Mouse (Mus musculus) neural tube, postnatal 0 days (tissue): ENCODE data around the gene Cib4. TPM values are rescaled to one million over a fixed set of nuclear protein-coding genes. Genes with fewer than 3 reads are reported as not detected.

ENCODE experiments used
- polyA plus RNA-seq: library from polyadenylated mRNA; unstranded; fragments of >200 nt; fragmentation: Nextera tagmentation; extraction: Ambion mirVana; gene quantifications from 2 replicates; pipeline ENCODE4 v1.2.1, GENCODE M21; 2015

Cib4 gene
- not detected in 2 replicates for polyA plus RNA-seq

DNA sequence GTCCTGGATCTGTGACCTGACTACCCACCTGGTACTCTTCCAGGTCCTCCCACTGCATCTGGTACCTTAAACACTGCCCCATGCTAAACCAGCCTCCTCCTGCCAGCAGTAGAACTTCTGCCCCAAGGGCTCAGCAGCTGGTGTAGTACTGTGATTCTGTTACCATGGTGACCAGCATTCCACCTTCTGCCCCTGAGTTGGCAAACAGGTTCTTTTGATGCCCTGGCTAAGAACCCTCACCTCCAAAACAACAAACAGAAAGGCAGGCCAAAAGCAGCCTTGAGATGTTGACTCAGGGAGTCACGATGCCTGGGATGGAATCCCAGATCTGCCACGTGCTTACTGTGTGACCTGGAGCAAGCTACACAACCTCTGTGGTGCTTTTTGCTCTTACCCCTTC is at the start of gene Cib4:
Gene Cib4, minus strand, starts transcription at position 139 of the 400 bp plus-strand sequence.

GRCm38 (mm10) chr5:30587681-30588300 is 42.2 kb upstream of the Cib4 start, which contains the start of gene Kcnk3:
TSS of gene Kcnk3 (plus strand) at chr5:30588170.

DNA sequence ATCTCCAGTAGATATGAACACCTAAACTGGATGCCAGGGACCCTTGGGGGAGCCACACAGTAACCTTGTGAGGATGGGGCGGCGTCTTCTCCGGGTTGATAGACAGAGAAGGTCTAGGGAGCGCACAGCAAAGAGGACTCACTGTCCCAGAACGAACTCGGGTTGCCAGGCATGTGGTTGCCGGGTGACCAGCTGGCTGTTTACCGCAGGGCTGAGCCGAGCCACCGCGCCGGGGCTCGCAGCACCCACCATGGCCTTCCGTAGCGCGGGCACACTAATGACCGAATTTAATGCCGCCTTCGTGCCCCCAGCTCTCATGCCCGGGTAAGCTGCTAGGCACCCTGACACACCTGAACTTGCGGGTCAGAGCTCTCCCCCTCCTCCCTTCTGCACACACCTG is 79.8 kb downstream of the Cib4 start, which contains the start of gene 1700001C02Rik:
Gene 1700001C02Rik, plus strand, starts transcription at position 187 of the 400 bp plus-strand sequence.

GRCm38 (mm10) chr5:30461821-30462220 is 83.8 kb downstream of the Cib4 start, which contains the start of gene Otof:
TSS of gene Otof (minus strand) at chr5:30461932.

Other genes starting within 250 kb of the Cib4 start
- gene Otof, start 83.9 kb downstream of the Cib4 start, polyA plus RNA-seq, result 12.2 and 17.9 TPM in 2 replicates
- gene 1700001C02Rik, start 79.8 kb downstream of the Cib4 start, polyA plus RNA-seq, result 1.4 and 1.8 TPM in 2 replicates
- 19.6 and 23.5 TPM in 2 replicates for gene Kcnk3, start 42.3 kb upstream of the Cib4 start, polyA plus RNA-seq
- gene Slc35f6, start 102.1 kb upstream of the Cib4 start, polyA plus RNA-seq, result 36.6 and 37.3 TPM in 2 replicates
- 25.1 and 28.3 TPM in 2 replicates for gene Cenpa, start 120.9 kb upstream of the Cib4 start, polyA plus RNA-seq
- gene Dpysl5, start 165.7 kb upstream of the Cib4 start, polyA plus RNA-seq, result 85.5 and 121 TPM in 2 replicates